Mouse (Mus musculus): ENCODE data around the gene Cep57l1.

DNA sequence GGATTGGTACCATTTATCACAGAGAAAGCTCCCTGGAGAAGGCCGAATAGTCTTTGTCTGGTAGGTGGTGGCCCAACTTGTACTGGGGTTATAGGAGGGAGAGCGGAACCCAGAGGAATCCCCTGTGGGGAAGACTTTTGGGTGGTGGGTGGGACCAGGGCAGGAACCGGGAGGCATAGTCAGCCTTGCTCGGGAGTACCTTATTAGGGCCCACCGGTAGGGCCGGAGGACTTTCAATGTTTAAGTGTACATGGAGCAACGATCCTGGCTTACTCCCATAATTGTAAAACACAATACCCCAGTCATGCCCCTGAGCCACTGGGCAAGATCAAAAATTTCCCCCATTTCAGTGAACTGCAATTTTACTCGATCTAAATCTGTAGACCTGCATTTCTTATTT is 12.4 kb downstream of the Cep57l1 start:
- TF ChIP-seq CTCF (IDR thresholded peaks at IDR 0.05; ENCODE audit: low read depth) (no peak), EP300 (optimal IDR thresholded peaks at IDR 0.05) (no peak)
